Mouse (Mus musculus): ENCODE measurements at regions not wholly inside any gene's neighbourhood (a gene's known extent, or its start where the extent isn't known, plus 50 kb on each side); places are given as distances from the start of the nearest gene placed in this dataset.

DNA sequence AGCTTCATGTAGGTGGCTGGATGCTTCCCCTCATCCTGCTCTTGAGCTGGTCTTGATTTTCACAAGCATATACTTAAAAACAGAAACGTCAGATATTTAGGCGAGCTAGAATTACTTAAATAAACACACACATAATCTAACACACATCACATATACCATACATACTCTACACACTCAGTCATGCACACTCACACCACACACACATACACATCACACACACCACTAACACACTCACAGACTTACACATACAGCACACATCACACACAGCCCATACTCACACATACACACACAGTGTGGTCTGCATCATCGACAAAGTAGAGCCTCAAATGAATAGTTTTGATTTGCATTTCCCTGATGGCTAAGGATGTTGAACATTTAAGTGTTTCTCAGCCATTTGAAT, 116.9 kb downstream of the Spry2 start:
- CTCF ChIA-PET = no interaction called here

DNA sequence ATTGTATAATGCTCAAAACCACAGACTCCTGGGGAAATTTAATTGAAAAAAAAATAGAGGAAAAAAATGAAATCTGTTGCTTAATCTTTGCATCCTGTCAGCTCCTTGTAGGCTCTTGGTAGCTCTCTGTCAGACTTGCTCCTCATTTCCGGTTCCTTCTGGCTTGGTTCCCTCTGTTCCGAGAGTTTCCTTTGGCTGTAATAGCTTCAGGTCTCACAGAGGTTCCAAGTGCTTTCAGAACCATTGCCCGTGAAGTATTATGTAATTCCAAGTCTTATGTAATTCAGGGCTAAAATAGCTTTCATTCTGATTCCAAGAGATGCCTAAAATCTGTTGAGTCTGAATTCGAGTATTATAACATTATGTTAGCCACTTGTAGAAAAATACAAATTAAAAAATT, 117.3 kb downstream of the Spry2 start:
- CTCF ChIA-PET = no interaction called here

DNA sequence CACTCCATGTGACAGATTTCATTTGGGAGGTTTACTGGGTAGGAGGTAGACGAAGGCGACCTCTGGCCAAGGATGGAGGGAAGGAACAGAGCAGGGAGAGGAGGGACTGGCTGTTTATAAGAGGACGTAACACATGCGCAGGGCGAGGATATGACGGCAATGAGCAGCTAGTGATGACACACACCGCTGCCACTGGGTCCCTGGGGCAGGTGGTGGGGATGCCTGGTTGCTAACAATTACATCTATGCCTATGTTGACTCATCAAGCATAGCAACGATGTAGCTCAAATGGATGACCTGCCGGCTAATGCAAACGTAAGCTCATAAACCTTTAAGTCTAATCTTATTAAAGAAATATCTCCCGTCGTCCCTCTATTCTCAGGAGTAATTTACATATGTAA, 122.9 kb downstream of the Spry2 start:
- CTCF ChIA-PET = no interaction called here

DNA sequence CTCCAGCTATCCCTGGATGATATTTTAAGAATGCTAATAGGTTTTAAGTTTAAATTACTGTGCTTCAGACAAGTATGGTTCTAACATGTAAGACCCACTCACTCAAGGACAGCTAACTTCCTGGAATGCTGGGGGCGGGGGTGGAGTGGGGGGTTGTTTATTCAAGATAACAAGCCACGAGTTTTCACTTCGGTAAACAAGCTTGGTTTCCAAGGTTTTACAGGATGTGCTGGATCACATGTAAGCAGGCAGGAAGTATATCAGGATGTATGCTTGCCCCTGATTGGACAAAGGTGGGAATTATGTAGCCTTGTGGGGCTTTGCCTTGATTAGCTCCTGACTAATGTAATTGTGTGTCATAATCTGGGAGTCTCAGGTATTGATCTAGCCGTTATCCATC, 129.5 kb downstream of the Spry2 start:
- CTCF ChIA-PET = interaction anchor here (0.6 kb wide), 1 partner anchor 17 kb away, joined by 3 read pairs; no protein-coding TSS in a partner anchor

- CTCF ChIA-PET = no interaction called here
These were observed 143.9 kb downstream of the Spry2 start for GRCm38 (mm10) chr14:105752509-105753375.

GRCm38 (mm10) chr14:105751762-105752161, 144.9 kb downstream of the Spry2 start:
- CTCF ChIA-PET = no interaction called here

- CTCF ChIA-PET = interaction anchor here (0.6 kb wide), 1 partner anchor 1367 kb away, joined by 7 read pairs; no protein-coding TSS in a partner anchor
These were observed 152.0 kb downstream of the Spry2 start for GRCm38 (mm10) chr14:105744578-105744977.

DNA sequence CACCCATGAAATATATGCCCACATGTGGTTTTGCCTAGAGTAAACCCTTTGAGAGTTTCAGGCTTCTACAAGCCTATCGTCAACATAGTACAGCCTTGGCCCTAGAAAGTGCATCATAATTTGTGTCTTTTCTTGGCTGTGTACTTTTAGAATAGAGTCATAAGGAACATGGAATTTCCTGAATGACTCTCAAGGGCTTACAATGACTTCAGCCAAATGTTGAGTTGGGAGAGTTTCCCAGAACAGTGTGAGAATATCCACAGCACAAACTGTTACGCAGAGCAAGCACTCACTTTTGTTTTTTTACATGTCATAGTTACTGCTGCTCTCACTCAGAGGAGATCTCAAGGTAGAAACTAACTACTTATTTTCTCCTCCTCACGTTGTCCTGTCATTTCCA, 152.5 kb downstream of the Spry2 start:
- CTCF ChIA-PET = interaction anchor here (0.6 kb wide), 1 partner anchor 1367 kb away, joined by 7 read pairs; no protein-coding TSS in a partner anchor

DNA sequence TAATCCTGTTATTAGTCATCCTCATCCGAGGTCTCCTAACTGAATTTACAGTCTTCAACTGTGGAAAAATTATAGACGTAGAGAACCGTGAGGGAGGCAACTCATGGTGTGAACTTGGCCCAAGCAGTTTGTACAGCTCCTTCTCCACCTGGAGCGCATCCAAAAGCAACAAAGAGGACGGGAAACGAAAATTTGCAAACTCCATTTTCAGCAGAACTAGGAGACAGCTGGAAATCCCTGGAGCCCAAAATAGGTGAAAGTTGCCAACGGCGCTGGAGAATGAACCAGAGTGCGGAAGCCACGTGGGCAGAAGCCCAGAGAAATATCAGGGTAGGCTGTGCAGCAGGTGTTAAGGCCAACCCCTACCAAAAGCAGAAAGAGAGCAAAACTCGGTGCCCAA, 155.7 kb downstream of the Spry2 start:
- CTCF ChIA-PET = no interaction called here

GRCm38 (mm10) chr14:105738568-105738967, 158.1 kb downstream of the Spry2 start:
- CTCF ChIA-PET = no interaction called here

GRCm38 (mm10) chr14:105736352-105736751, 160.3 kb downstream of the Spry2 start:
- CTCF ChIA-PET = no interaction called here

- CTCF ChIA-PET = no interaction called here
These were observed 162.3 kb downstream of the Spry2 start for GRCm38 (mm10) chr14:105734291-105734690.

- CTCF ChIA-PET = no interaction called here
These were observed 163.4 kb downstream of the Spry2 start for GRCm38 (mm10) chr14:105733013-105733728.

- CTCF ChIA-PET = no interaction called here
These were observed 164.2 kb downstream of the Spry2 start for GRCm38 (mm10) chr14:105732221-105733012.

DNA sequence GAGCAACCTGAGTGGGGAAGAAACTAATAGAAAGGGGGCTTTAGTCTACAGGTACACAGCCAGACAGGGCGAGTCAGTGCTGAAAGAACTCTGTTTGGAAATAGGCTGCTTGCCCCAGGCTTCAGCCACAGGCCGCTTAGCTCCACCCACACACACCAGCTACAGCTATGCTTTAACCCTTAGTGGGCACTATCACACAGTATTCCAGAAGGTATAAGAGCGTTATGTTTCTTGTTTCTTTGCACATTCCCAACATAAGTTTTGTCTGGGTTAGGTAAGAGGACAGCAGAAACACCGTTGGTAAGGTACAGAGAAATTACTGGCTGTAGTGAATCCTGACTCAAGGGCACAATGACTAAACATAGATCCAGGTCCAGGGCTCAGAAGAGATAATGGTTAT, 165.8 kb downstream of the Spry2 start:
- CTCF ChIA-PET = no interaction called here

- CTCF ChIA-PET = no interaction called here
These were observed 167.8 kb downstream of the Spry2 start for GRCm38 (mm10) chr14:105728841-105729240.

- CTCF ChIA-PET = no interaction called here
These were observed 170.9 kb downstream of the Spry2 start for GRCm38 (mm10) chr14:105725741-105726140.

GRCm38 (mm10) chr14:105722923-105723322, 173.7 kb downstream of the Spry2 start:
- CTCF ChIA-PET = no interaction called here

DNA sequence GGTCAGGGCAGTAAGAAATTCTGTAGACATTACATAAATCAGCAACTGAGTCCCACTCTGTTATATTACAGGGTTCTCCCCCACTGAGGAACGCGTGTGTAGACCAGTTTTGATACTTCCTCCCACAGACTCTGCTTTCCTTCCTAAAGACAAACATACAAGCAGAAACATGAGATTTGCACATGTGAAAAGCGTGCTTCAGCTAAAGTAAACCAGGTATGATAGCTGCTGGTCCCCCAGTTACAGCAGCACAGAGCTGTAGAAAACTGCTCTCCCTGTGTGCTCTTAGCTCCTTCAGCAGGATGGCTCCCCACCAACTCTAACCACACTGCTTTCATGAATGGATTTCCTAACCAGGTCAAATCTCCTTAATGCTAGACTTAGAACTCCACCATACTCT, 175.0 kb downstream of the Spry2 start:
- CTCF ChIA-PET = no interaction called here

DNA sequence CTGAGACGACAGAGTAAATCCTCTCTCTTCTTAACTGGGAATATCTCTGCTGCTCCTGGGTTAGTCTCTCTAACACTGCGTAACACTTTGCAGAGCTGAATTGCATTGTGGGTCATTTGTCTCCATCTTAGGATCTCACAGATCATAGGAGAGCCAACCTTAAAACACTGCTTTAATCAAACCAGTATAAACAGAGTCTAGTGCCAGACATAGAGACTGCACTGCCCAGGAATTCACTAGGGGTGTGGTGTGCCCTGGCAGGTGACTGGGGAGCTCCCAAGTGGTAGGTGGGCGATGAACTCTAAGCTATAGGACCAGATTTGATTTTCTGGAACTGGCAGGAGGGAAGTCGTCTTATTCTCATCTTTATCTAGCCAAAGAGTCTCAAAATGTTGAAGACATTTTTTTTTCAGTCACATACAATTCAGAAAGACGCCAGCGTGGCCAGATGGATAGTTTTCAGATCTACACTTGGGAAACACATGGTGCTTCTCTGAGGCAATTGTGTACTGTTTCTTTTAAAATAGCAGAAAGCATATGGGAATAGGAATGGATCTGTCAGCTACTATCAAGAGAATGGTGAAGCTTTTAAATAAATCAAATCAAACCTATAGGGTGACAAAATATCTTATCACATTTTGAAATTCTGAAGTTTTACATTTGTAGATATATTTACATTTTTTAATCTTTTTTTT, 175.7 kb downstream of the Spry2 start:
- CTCF ChIA-PET = no interaction called here

DNA sequence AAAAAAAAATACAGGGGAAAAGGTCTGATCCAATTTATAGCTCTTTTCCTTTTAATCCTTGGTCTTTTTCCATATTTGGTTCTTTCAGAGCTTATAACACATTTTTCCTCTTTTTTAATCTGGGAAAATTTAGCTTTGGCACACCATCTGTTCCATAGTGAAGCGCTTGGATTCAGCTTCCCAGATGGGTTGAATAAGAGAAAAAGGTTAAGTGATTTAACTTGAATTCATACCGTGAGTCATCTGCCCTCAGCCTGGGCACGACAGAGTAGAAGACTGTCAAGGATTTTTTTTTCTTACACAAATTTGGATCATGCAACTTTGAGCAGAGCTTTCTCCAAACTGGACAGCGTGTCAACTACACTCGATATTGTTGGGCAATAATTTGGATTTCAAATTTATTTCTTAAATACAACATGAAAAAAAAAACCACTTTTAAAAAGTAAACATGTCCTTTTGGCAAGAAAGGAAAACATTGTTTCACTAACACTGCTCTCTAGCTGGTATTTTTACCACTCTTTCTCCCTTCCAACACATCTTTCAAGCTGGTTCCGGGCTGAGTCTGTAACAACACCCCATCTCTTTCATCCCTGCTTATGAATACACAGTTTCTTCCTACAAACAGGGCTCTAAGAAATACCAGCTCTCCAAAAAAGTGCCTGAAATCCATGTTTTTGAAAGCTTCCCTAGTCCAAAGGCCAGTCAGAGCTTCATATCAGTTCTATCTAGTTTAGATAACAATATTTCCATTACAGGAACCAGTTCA, 177.8 kb downstream of the Spry2 start:
- CTCF ChIA-PET = no interaction called here
